Mouse (Mus musculus) natural killer cell, adult 2 months (primary cell): ENCODE measurements around the gene Gm20772.
"Not testable (repeated sequence)": the region's sequence is repeated elsewhere in the genome, so short reads cannot be mapped to it uniquely, and the experiment has no call there.

ENCODE experiments used
- DNase-seq, 2 experiments: peaks; one replicate each; pipeline ENCODE4 v3.0.0; 2022; ENCODE audit warnings: low spot score in 2 of 2

The Gm20772 gene

DNA sequence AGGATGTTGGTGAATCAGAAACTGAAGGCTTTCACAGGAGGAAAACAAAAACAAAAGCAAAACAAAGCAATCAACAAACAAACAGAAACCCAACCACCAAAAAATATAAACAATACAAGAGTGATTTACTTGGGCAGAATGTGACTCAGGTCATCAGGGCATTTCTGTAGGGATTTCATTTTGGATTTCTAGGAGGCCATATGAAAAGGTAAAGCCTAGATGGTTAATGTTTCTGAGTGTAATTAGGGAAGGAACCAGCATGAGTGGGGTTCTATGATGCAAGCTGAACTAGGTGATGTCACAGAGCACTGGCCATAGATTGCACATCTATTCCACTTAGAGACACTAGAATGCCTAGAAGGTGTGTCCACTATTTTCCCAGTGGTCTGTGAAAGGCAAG lies at the start of gene Gm20772, which contains the start of gene Gm20831:
Gm20772 (plus strand) TSS at position 301 of the 400 bp plus-strand sequence.
Gm20831 (plus strand) TSS at position 301 of the 400 bp plus-strand sequence.
- not testable (repeated sequence) for DNase-seq

DNA sequence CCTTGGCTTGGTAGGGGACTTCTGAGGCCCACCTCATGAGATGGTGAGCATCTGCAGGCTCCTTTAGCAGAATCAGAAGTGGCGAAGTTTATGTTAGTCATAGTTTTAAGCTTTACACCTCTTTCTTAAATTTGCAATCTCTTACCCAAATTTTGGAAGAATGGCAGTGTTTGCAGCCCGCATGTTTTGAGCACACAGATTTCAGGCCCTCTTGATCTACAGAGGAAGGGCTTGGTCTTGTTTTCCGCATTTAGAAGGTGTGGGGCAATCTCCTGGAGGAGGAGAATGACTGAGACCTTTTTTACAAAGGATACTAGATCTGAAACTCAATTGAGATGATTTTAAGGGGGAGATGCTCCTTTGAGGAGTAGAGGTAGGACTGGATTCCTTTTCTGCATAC lies 28.4 kb upstream of the Gm20772 start, which contains the start of gene Gm21904:
Gm21904 (minus strand) TSS at position 101 of the 400 bp plus-strand sequence.
- DNase-seq, result not testable (repeated sequence)
